Mouse (Mus musculus) layer of hippocampus, adult 11-12 months (tissue): ENCODE measurements around the gene Ercc1.

Source experiments
- DNase-seq: peaks from one replicate; pipeline ENCODE4 v3.0.0; 2022; ENCODE audit warnings: low spot score

Gene Ercc1

DNA sequence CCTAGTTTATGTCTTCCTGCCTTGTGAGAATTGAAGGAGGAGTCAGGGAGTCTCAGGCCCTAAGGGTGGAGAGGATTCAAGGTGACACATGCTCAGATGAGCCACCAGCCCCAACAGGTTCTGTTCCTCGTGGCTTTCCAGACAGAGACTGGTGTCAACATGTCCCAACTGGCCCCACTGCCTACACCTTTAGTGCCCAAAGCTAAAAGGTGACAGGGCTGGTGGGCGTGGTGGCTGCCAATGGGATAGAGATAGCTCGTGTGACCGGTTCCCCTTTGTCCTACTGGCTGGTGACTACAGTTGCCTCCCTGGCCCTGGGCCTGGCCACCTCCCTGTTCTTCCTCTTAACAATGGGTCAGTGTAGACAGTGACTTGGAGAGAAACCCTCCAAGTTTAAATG is 20.8 kb downstream of the Ercc1 start:
- DNase-seq, result no peak

DNA sequence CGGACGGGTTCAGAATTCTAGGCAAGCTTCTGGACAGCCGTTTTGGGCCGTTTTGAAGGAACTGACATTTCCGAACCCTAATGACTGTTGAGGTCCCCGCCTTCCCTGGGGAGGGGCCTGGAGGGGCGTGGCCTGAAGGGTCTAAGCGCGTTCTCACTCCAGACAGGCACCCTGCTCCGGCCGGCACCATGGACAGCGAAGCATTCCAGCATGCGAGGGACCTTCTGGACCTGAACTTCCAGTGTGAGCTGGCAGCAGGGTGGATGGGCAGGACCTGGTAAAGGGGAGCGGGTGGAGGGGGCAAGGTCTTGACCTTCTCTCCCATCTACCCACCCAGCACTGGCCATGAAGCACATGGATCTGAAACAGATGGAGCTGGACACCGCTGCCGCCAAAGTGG is 23.8 kb downstream of the Ercc1 start:
- no peak for DNase-seq

DNA sequence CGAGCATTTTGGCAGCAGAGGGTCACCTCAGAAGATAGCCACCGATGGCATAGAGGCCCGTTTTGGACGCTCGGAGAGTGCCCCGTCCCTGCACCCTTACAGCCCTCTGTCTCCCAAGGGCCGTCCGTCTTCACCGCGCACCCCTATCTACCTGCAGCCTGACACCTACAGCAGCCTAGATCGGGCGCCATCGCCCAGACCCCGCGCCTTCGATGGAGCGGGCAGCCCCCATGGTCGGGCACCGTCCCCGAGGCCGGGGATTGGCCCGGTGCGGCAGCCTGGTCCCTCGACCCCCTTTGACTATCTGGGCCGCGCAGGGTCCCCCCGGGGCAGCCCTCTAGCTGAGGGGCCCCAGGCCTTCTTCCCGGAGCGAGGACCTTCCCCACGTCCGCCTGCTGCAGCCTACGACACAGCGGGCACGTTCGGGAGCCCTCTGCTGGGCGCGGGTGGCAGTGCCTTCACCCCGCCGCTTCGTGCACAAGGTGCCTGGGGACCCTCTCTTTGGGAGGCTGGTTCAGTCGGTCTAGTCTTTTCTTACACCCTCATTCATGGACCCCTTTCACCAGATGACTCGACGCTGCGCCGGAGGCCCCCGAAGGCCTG is 25.3 kb downstream of the Ercc1 start:
- peak; percentile 68 for DNase-seq

DNA sequence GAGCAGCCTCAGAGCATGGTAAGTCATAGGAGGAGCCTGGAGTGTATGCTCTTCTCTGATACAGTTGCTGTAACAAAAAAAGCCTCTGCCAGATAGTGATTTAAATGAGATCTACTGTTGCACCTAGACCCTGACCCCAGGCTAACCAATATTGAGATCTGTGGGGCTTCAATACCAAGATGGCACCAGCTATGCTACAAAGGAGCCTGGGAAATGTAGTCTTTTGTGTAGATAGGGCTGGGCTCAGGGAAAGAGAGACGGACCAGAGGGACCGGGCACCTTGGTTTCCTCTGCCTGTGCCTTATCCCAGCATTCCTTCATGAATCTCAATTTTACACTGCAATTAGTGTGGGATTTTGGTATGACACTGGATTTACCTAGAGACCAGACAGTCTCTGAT is 28.8 kb downstream of the Ercc1 start:
- DNase-seq, result no peak

DNA sequence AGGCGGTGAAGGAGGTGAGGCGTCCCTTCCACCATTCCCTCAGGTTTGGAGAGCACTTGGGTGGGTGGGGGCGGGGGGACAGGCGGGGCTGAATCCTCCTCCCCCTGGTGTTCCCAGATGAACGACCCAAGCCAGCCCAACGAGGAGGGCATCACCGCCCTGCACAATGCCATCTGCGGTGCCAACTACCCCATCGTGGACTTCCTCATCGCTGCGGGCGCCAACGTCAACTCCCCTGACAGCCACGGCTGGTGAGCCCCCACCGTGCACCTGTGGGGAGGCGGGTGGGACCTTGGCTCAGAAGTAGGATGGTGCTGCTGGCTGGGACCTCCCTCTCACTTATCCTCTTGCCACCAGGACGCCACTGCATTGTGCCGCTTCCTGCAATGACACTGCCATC is 30.8 kb downstream of the Ercc1 start:
- no peak for DNase-seq

DNA sequence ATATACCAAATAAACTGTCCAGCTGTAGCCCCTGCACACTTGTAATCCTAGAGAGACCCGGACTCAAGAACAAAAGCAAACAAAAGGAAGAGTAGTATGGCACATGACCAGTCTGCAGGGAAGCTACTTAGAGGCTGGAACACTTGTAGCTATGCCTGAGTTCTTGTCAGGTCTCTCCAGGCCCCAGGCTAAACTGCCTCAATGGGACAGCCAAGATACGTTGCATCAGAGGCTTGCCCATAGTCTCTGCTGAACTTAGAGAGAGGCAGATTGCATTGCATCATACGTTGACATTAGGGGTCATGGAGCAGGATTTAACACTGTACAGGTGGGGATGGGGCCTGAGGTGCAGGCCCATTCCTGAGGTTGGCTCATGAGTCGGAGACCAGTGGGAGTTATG is 31.4 kb downstream of the Ercc1 start:
- DNase-seq, result no peak

DNA sequence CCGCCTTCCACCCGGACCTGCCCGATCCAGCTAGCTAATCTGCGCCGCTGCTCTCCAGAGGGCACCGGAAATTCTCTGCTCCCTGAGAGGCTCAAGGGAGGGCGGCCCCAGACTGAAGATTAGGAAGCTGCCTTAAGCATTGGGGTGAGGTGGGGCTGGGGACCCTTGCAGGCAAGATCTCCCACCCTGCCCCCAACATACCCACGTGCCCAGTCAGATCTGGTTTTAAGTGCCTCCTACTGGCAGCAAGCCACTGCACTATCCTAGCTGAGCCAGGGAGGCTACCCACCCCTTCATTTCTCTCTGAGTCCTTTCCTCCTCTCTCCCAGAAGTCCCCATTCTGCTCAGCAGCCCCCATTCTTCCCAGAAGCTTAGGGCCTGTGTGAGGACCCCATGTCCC is 33.5 kb downstream of the Ercc1 start:
- no peak for DNase-seq

DNA sequence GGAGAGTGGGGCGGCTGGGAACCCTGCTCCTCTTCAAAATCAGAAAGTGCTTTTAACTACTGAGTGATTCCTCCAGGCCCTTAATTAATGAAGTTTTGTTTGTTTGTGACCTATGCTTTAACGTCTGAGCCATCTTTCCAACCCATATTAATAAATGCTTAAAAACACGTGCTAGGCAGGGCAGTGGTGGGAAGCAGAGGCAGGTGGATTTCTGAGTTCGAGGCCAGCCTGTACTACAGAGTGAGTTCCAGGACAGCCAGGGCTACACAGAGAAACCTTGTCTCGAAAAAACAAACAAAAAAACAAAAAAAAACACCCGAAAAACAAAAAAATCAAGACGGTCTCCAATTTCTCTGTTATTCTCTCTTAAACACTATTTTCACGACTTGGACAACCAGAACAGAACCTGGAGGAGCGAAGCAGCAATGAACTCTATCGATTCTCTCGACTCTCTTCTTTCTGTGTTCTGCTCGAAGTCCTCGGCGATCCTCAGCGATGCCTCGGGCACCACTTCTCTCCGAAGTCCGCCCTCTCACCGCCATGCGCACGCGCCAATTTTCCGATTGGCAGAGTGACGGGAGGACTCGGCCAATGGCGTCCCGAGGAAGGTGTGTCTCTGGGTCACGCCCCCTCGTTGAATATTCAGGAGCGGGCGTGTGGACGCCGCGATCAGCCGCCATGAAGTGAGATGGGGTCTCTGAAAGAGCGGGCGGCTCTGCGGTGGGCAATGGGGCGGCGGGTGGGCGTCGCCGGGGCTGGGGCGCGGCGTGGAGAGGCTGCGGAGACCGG is 37.0 kb downstream of the Ercc1 start, which contains the start of gene Ercc2:
TSS of gene Ercc2 (plus strand) at position 634 of the 789 bp plus-strand sequence.
- DNase-seq, result peak; percentile 98

DNA sequence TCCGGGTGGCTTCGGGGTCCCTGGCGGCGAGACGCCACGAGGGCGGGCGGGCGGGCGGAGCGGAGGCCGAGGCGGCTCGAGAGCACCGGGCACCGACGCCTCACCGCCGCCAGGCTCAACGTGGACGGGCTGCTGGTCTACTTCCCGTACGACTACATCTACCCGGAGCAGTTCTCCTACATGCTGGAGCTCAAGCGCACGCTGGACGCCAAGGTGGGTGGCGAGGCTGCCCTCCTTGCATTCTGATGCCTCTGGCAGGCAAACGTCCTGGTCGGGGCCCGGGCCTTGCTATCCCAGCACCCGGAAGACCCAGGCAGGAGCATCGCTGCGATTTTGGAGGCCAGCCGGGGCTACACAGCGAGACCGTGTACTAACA is 37.6 kb downstream of the Ercc1 start:
- DNase-seq, result no peak

DNA sequence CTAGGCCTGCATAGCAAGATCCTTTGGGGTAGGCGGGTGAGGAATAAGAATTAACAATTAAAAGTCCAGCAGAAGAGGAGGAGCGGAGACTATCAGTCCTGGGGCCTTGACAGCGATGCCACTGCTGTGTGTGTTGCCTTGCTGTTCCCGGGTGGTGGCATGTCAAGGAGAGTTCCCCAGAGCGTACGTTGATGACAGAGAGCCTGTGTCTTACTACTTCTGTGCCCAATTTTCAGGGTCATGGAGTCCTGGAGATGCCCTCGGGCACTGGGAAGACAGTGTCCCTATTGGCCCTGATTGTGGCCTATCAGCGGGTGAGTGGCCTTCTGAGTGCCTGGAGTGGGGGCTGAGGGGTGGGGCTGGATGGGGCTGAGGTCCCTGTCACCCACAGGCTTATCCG is 39.1 kb downstream of the Ercc1 start:
- DNase-seq, result no peak

DNA sequence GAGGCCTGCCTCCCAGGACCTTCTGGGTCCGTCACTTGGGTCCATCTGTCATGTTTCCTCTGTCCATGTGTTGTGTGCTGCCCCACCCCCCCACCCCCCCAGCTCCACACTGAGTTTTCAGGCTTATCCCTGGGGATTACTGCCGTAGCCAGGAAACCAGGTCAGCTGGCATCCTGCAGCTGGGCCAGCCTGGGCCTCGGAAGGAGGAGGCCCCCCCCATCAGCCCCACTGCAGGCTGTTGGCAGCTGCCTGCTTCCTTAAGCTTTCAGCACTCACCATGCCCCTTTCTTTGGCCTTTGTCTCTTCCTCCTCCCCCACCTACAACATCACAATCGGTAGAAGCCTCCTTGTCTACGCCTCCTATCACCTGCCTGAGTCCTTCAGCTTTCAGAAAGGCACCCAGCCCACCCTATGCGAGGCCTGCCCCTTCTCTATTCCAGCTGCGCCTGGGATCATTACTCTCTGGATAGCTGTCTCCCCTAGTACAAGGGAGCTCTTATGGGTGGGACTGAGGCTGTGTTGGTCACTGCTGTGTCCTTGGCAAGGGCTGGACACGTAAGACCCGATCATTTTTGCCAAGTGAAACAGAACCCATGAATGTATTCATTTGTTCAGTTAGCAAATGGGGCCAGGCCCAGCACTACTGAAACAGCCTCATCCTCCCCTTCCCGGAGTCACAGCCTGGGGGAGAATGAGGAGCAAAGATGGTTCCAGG is 44.3 kb downstream of the Ercc1 start:
- no peak for DNase-seq

DNA sequence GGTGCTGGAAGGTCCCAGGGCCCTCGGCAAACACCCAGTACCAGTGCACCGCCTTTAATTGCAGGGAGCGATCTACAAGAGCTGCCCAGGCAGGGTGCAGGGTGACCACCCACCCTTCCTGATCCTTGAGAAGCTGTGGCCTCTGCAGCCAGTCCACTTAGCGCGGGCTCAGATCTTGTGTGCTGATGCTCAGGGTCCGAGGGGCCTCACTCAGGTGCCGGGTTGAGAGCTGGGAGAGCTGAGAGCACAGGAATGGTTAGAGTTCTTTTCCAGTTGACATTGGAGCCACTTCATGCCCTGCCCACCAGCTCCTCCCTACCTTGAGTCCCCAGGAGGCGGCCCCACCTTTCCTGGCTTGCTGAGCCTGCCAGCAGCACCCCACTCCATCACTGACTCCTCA is 49.9 kb downstream of the Ercc1 start:
- no peak for DNase-seq

DNA sequence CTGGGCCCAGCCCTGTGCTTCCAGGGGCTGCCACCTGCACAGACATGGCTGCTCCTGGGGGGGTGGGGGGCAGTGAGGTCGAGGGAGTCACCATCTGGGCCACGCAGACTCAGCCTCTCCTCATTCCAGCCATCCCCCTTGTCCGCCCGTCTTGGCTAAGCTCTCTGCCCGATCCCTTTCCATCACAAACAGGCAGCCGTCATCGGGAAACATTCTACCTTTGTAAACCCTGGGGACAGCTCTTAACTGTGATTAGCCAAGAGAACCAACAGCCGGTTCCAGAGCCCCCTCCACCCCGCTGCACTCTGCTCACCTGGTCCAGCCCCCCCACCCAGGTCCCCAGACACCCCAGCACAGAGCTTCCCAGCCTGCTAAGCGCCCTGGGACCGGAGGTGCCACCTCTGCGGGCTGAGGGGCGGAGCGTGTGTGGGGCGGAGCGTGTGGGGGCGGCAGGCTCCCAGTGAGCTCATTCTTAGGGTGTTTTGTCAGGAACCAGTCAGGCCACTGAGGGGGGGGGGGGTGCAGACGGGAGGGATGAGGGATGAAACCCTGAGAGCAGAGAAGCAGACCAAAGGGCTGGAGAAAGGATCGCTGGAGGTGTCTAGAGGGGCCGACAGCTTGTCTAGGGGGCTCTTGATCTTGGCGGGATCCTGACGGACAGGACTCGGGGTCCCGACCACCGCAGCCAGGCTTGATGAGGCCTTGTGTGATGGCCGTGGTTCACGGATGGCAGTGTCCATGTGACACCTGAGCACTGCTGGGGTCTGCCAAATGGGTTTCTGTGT is 55.1 kb downstream of the Ercc1 start:
- DNase-seq, result no peak

DNA sequence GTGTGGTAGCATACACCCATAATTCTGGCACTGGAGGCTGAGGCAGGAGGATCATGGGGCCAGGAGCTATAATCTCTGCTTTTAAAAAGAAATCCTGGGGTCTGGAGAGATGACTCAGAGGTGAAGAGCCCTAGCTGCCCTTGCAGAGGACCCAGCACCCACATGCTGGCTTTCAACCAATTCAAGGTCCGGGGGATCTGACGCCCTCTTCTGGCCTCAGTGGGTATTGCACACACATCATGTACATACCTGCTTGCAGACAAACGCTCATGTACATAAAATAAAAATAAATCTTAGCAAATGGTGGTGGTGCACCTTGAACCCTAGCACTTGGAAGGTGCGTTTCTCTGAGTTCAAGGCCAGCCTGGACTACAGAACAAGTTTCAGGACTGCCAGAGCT is 56.4 kb downstream of the Ercc1 start:
- no peak for DNase-seq

DNA sequence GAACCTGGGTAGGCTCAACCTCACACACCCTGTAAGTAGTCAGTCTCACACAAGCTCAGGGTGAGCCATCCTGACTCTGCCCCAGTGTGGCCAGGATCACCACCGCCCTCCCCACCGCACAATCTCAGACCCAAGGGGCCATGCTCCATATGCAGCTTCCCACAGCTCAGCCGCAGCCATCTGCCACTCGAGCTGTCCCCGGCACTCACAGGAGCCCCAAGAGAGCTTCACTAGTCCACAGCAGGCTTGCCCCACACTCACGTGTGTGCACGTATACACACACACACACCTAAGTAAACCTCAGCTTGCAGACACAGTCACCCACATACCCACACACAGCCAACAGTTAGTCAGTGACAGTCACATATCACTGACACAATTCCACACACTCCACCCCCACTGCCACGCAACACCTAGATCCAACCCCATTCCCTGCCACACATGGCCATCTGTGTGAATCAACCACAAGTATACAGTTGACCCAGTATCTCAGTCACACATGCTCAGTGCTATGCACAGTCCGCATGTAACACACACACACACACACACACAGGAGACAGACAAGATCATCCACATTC is 58.0 kb downstream of the Ercc1 start:
- no peak for DNase-seq

DNA sequence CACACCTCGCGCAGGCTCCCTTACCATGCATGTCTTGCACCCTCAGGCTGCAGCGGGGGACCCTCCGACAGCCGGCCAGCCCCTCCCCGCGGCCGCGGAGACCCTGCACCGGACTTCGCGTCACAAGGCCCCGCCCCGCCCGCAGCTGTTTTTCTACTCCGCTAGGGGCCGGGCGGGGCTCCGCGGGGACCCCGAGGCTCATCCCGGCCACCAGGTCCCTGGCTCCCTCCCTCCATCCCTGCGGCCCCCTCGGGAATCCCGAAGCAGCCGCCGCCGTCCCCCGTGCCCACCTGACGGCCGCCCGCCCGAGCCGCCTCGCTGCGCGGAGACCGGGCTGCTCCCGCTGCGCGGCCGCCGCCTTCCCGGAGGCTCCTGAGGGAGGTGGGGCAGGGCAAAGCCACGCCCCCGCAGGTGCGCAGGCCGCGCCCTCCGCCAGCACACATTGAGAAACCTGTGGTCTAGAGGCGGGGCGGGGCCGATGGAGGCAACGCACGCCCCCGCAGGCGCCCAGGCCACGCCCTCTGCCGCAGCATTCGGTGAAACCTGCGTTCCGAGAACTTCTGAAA is 59.2 kb downstream of the Ercc1 start, which contains the start of gene Klc3:
TSS of gene Klc3 (minus strand) at position 374 of the 566 bp plus-strand sequence.
- no peak for DNase-seq

DNA sequence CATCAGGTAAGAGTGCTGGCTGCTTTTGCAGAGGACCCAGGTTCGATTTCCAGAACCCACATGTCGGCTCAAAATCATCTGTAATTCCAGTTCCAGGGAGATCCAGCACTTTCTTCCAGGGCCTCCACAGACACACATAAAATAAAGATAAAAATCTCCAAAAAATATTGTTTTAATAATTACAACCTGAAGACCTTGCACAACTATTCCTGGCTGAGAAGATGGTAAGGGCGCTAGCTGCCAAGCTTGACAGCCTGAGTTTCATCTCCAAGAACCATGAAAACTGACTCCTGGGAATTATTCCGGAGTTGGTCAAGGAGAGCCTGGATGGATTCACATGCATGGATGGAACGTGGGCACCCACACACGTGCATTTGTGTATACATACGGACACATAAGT is 59.9 kb downstream of the Ercc1 start, which contains the start of gene Ckm:
TSS of gene Ckm (plus strand) at position 301 of the 400 bp plus-strand sequence.
- no peak for DNase-seq

DNA sequence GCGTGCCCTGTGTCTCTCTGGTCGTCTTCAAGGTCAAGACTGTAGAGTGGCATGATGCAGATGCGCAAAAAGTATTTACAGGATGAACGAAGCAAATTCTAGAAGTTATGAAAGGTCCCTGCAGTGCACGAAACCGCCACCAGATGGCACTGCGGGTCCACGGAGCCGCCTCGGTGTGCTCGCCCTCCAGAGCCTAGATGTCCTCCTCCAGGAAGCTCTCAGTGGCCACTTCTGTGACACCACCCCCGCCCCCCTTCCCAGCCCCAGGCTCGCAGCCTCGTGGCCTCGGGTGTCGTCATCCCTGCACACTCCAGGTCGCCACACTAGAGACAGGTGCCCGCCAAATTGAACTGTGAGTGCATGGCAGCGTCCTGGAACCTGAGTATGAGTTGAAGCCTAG is 60.8 kb downstream of the Ercc1 start:
- peak; percentile 83 for DNase-seq
